Mouse (Mus musculus) lung, embryonic 14.5 days (tissue): ENCODE results near the gene Chaf1a. TPM values are rescaled to one million over a fixed set of nuclear protein-coding genes. Genes with fewer than 3 reads are reported as not detected.

ENCODE experiments used
- ATAC-seq: fragments of 200-750 bp; cut with Nextera tagmentation; 2 replicates; pipeline ENCODE4 v1.8.0; 2017; ENCODE audit warnings: mild to moderate bottlenecking, moderate TSS enrichment, moderate library complexity; ENCODE audit not compliant: insufficient read depth
- DNase-seq: peaks from one replicate; pipeline ENCODE4 v3.0.0-alpha.2; 2015
- H3K27ac ChIP-seq: fragments of 300-500 bp; sonication (generic); 2 replicates; pipeline ENCODE4 v1.5.1; 2014; ENCODE audit warnings: low read depth, mild to moderate bottlenecking, moderate library complexity
- H3K27me3 ChIP-seq: fragments of 300-500 bp; sonication (generic); 2 replicates; pipeline ENCODE4 v1.6.1; 2014; ENCODE audit warnings: low read length, control low read depth; ENCODE audit not compliant: insufficient read depth
- H3K36me3 ChIP-seq: fragments of 300-500 bp; sonication (generic); 2 replicates; pipeline ENCODE4 v1.6.1; 2014; ENCODE audit warnings: control low read depth; ENCODE audit not compliant: insufficient read depth
- H3K4me1 ChIP-seq: fragments of 300-500 bp; sonication (generic); 2 replicates; pipeline ENCODE4 v1.6.1; 2014; ENCODE audit warnings: antibody characterized with exemption, control low read depth; ENCODE audit not compliant: insufficient read depth
- H3K4me2 ChIP-seq: fragments of 300-500 bp; sonication (generic); 2 replicates; pipeline ENCODE4 v1.6.1; 2014; ENCODE audit warnings: mild to moderate bottlenecking
- H3K4me3 ChIP-seq: fragments of 300-500 bp; sonication (generic); 2 replicates; pipeline ENCODE4 v1.5.1; 2014; ENCODE audit warnings: low read depth, low read length
- H3K9ac ChIP-seq: fragments of 300-500 bp; sonication (generic); 2 replicates; pipeline ENCODE4 v1.6.1; 2014
- H3K9me3 ChIP-seq: fragments of 300-500 bp; sonication (generic); 2 replicates; pipeline ENCODE4 v1.6.1; 2016; ENCODE audit warnings: low read depth, low read length, control low read depth
- CTCF ChIP-seq: IDR thresholded peaks from 2 replicates; pipeline ENCODE4 v1.5.1; 2016; ENCODE audit warnings: antibody characterized with exemption, low read depth
- WGBS: fragments of 180-500 bp; shearing (Covaris S2); extraction: QIAGEN DNeasy Blood & Tissue Kit; methylation state at CpG from one replicate; pipeline ENCODE4 v1.1.7; 2014; 5-methylcytosine and 5-hydroxymethylcytosine counted together
- polyA plus RNA-seq: library from polyadenylated mRNA; unstranded; fragments of >200 nt; fragmentation: Nextera tagmentation; extraction: Ambion mirVana; gene quantifications from 2 replicates; pipeline ENCODE4 v1.2.1, GENCODE M21; 2014

Chaf1a gene
- polyA plus RNA-seq, 1 experiment from 2014 or later: 30.4 TPM

DNA sequence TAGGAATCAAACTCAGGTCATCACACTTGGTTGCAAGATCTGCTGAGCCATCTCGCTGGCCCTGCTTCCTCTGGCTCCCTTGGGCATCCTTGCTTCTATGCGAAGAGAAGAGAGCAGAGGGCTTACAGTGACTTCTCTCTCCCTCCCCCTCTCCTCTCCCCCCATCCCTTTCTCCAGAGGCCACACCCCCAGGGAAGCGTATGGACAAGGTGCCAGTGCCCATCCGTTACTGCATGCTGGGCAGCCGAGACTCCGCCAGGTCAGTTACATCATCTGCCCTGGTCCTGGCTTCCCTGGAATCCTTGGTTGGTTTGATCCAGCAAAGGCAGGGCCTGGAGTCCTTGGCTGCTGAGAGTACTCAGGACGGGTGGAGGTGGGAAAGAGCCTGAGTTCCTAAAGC is 28.8 kb upstream of the Chaf1a start:
- no peak for TF ChIP-seq CTCF
- H3K9me3 ChIP-seq: no peaks in the 10 kb centered on the region
- no peak overlapping the region for H3K9ac ChIP-seq
- H3K4me3 ChIP-seq: no peak overlapping the region
- H3K4me1 ChIP-seq: 0 out of 2 replicates have a peak, but pooled peaks cover 13% of the 10 kb centered on the region
- ATAC-seq (no peak), DNase-seq (no peak)
- no peak overlapping the region for H3K4me2 ChIP-seq
- WGBS: 88% methylated on average over 7 of the region's 7 CpGs
- H3K36me3 ChIP-seq: peaks cover 44% of the 10 kb centered on the region
- H3K27me3 ChIP-seq: no peaks in the 10 kb centered on the region
- no peak overlapping the region for H3K27ac ChIP-seq

DNA sequence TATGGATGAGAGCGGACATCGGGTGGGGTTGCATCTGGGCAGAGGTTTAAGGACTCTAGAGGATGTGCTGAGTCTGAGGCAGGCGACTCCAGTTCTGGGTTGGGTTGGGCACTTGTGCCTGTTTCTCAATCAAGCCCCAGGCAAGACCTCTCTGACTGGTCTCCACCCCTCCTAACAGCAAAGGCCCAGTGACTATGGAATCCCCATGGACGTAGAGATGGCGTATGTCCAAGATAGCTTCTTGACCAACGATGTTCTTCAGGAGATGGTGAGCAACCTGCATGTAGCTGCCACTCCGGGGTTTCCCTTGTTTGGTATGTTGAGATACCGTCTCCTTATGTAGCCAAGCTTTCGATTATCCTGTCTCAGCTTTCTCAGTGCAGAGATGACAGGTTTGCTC is 24.9 kb upstream of the Chaf1a start:
- WGBS: 91% methylated on average over 9 of the region's 9 CpGs
- no peak for TF ChIP-seq CTCF
- H3K4me2 ChIP-seq: no peak overlapping the region
- no peak for ATAC-seq
- H3K9ac ChIP-seq: no peak overlapping the region
- no peak for DNase-seq
- H3K4me3 ChIP-seq: no peak overlapping the region
- H3K9me3 ChIP-seq: no peaks in the 10 kb centered on the region
- H3K36me3 ChIP-seq: peaks cover 83% of the 10 kb centered on the region
- no peak overlapping the region for H3K27ac ChIP-seq
- H3K4me1 ChIP-seq: 0 out of 2 replicates have a peak, but pooled peaks cover 3% of the 10 kb centered on the region
- no peaks in the 10 kb centered on the region for H3K27me3 ChIP-seq

DNA sequence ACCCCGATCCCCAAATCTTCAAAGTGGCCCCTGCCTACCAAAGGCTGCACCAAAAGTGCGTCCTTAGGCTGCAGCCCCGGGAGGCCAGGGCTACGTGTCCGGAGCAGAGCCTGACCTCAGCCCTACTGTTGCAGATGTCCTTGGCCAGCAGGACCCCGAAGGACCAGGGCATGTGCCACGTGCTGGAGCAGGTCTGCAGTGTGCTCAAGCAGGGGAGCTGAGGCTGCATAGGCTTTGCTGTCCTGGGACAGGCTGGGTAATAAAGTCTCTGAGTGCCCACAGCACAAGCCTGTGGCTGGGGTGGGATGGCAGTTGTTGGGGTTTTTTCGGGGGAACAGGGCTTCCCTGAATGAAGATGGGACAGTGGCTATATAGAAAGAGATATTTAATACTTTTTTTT is 23.9 kb upstream of the Chaf1a start:
- no peak for ATAC-seq
- TF ChIP-seq CTCF: no peak
- H3K9me3 ChIP-seq: no peaks in the 10 kb centered on the region
- no peak overlapping the region for H3K4me2 ChIP-seq
- H3K27me3 ChIP-seq: no peaks in the 10 kb centered on the region
- 87% methylated on average over 8 of the region's 8 CpGs for WGBS
- no peak overlapping the region for H3K4me3 ChIP-seq
- no peak overlapping the region for H3K27ac ChIP-seq
- no peak overlapping the region for H3K9ac ChIP-seq
- H3K36me3 ChIP-seq: peaks cover 84% of the 10 kb centered on the region
- no peaks in the 10 kb centered on the region for H3K4me1 ChIP-seq
- no peak for DNase-seq

DNA sequence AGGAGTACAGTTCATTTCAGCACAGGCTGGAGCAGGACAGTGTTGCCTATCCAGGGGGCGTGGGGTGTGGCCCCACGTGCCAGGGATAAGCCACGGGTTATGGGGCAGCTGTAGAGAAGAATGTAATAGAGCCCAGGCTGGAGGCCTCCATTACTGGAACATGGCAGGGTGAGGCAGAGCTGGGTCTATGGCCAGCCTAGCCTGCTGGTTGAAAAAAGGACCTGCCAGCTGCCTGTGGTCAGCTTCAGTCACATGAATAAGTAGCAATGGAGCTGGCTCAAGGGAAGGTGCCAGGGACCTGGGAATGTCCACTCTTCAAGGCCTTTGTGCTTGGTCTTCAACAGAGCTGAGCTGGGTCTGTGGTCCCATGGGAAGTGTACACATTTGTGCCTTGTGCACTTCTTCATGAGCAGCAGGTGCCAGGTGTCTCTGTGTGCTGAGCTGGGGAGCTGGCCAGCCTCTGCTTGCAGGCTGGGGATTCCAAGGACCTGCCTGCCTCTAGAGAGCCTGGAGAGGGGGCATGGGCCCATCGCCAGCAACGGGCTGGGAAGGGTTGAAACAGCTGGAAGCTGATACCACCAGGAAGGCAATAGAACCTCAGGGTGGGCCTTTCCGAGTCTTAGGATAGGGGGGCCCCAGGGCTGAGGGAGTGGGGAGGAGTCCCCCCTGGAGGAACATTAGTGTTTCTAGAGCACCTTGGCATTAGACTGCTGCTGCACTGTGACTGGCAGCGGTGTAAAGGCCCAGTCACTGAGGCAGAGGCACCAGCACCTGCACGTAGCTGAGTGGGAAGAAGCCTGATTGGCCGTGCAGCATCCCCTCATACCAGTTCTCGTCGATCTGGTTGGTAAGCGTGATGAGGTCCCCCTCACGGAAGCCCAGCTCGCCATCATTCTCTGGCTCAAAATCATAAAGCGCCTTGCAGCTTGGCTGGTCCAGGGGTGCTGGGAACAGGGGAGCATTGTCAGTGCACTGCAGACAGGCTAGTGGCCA is 23.1 kb upstream of the Chaf1a start:
- DNase-seq: no peak
- no peak for TF ChIP-seq CTCF
- ATAC-seq: no peak
- no peaks in the 10 kb centered on the region for H3K4me1 ChIP-seq
- H3K9me3 ChIP-seq: no peaks in the 10 kb centered on the region
- H3K4me3 ChIP-seq: no peak overlapping the region
- no peaks in the 10 kb centered on the region for H3K27me3 ChIP-seq
- no peak overlapping the region for H3K4me2 ChIP-seq
- H3K27ac ChIP-seq: no peak overlapping the region
- peaks cover 77% of the 10 kb centered on the region for H3K36me3 ChIP-seq
- H3K9ac ChIP-seq: no peak overlapping the region
- 79% methylated on average over 15 of the region's 15 CpGs for WGBS

DNA sequence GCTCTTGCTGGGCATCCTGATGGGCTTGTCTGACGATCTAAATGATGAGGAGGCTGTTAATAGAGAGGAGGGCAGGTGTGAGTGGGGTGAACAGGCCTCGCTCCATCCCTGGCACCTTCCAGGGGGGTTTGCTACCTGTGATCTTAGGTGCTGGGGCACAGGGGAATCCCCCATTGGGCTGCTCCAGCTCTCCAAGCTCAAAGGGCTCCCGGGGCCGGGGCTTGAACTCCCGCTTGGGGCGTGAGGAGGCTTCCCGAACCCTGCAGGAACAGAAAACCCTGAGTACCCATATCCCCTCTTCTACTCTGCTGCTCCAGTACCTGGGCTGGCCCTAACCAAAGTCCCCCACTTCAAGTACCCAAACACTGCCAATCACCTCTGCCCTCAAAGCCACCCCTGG is 22.4 kb upstream of the Chaf1a start:
- no peak for ATAC-seq
- no peak overlapping the region for H3K27ac ChIP-seq
- no peaks in the 10 kb centered on the region for H3K9me3 ChIP-seq
- DNase-seq: no peak
- H3K27me3 ChIP-seq: no peaks in the 10 kb centered on the region
- no peak overlapping the region for H3K4me3 ChIP-seq
- H3K4me2 ChIP-seq: no peak overlapping the region
- H3K9ac ChIP-seq: no peak overlapping the region
- no peak for TF ChIP-seq CTCF
- 84% methylated on average over 7 of the region's 7 CpGs for WGBS
- H3K4me1 ChIP-seq: no peaks in the 10 kb centered on the region
- H3K36me3 ChIP-seq: peaks cover 78% of the 10 kb centered on the region

DNA sequence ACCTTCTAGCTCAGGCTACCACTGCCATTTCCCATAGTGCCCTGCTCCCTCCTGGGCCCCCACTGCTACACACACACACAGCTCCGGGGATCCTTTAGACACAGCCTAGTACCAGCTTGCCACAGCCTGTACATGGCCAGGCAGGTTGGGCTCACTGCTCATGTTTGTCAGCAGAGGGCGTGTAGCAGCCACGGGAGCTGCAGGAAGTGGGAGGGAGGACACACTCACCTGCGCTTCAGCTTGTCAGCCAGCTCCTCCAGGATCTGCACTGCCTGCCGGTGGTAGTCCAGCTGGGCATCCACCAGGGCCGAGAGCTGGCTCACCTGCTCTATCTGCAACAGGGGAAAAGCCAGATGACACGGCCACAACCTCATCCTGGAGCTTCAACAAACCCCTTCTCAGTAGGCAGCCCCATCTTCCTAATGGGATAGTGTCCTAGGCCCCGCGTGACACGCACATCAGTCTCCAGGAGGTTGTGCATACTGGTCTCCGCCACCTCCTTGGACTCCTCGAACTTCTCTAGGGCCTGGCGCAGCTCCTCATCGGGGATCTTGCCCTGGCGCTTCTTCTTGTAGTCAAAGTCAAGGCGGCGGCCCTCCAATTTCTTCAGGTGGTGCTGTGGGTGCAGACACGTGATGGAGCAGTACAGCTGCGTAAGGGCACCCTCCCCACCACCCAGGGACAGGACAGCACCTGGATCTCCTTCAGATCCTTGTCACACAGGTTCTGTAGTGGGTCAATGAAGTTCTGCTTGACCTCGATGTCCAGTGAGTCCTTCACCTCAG is 21.7 kb upstream of the Chaf1a start:
- H3K4me3 ChIP-seq: no peak overlapping the region
- peaks cover 72% of the 10 kb centered on the region for H3K36me3 ChIP-seq
- no peak overlapping the region for H3K9ac ChIP-seq
- no peaks in the 10 kb centered on the region for H3K4me1 ChIP-seq
- H3K4me2 ChIP-seq: no peak overlapping the region
- ATAC-seq (peak; percentile 25), DNase-seq (peak; percentile 43)
- H3K27me3 ChIP-seq: no peaks in the 10 kb centered on the region
- WGBS: 66% methylated on average over 20 of the region's 20 CpGs
- no peaks in the 10 kb centered on the region for H3K9me3 ChIP-seq
- no peak overlapping the region for H3K27ac ChIP-seq
- TF ChIP-seq CTCF: peak; percentile 59

DNA sequence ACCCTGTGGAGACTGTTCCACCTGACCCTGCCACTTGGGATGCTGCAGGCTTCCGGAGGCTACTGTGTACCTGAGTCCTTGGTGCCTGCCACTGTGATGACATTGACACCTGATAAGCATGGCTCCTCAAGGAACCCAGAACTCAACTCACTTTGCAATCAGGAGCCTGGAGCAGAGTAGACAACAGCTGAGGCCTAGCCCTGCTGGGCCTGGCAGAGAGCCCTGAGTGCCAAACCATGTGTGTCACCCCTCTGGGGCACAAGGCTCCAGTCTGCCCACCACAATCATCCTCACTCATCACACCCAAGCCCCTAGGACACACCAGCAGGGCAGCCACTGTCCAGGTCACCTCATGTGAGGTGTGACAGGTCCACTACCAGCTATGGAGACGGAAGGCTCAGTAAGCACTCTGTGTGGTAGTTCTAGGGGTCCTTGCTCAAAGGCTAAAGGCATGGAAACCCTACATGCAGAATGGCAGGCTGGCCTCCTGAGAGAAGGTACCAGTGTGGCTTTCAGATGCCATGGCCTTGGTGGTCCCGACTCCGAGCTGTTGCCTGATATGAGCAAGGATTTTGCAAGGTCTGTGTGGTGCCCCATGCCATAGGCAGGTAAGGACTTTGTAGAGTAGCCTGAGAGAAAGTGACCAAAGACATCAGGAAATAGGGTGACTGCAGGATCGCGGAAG is 19.7 kb upstream of the Chaf1a start:
- no peak overlapping the region for H3K4me2 ChIP-seq
- ATAC-seq (no peak), DNase-seq (no peak)
- no peak for TF ChIP-seq CTCF
- H3K4me3 ChIP-seq: no peak overlapping the region
- H3K4me1 ChIP-seq: no peaks in the 10 kb centered on the region
- no peak overlapping the region for H3K9ac ChIP-seq
- peaks cover 62% of the 10 kb centered on the region for H3K36me3 ChIP-seq
- H3K9me3 ChIP-seq: no peaks in the 10 kb centered on the region
- H3K27ac ChIP-seq: no peak overlapping the region
- 87% methylated on average over 6 of the region's 6 CpGs for WGBS
- H3K27me3 ChIP-seq: no peaks in the 10 kb centered on the region
